ENCODE assay signal across 30 mouse cellular contexts in the genomic region with DNA sequence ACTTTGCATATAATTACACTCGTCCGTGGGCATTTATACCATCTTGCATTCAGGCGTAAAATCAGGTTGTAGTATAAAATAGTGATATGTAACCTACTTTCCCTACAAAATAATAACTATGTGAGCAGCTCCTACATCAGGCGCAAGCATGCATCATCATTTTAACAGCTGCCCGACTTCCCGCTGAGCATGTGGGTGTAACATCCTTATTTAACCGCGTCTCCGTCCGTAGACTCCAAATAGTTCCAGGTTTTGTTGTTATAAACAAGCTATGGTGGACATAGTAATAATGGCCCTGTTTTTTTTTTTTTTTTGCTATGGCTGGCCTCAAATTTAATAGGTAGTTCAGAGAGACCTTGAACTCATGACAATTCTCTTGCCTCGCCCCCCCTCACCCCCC. TPM values are rescaled to one million over a fixed set of nuclear protein-coding genes. Genes with fewer than 3 reads are reported as not detected.
DNase-seq lines count a peak whose midpoint lies in the region; TF ChIP-seq lines count a peak whose summit lies in the region.
"Had no signal": no experiment of that assay in that cellular context is flagged by ENCODE, and none has a peak within 500 bp of the region (broad histone marks: within the 10 kb centered on the region; RNA-seq: fewer than 3 reads in every experiment).

No protein-coding gene starts in this region.

- peak overlapping the region; percentile 63 for H3K9ac ChIP-seq in MEL (ENCODE audit: control insufficient read depth, low read depth, low read length, poor library complexity, severe bottlenecking)
- H3K9ac ChIP-seq: embryonic facial prominence, embryonic 13.5 days; forebrain, embryonic 12.5 days; forebrain, embryonic 15.5 days; hindbrain, embryonic 13.5 days had no signal

- H3ac ChIP-seq in myocyte (ENCODE audit: control insufficient read depth, insufficient read length): no peak overlapping the region

- no peak overlapping the region for H3K27ac ChIP-seq in layer of hippocampus, adult 2 months
- H3K27ac ChIP-seq in MEL (ENCODE audit: control insufficient read depth, low read depth, low read length): peak overlapping the region; percentile 61
- H3K27ac ChIP-seq: embryonic facial prominence, embryonic 13.5 days; forebrain, embryonic 12.5 days; forebrain, embryonic 15.5 days; gastrocnemius, adult 2 months; hindbrain, embryonic 13.5 days had no signal

- no peak for TF ChIP-seq RAD21 in MEL (IDR thresholded peaks at IDR 0.05; ENCODE audit: low read depth, low read length)

- no peaks in the 10 kb centered on the region for H3K9me3 ChIP-seq in MEL (replicated peaks; ENCODE audit: insufficient read depth, low read length)
- H3K9me3 ChIP-seq: embryonic facial prominence, embryonic 10.5 days; embryonic facial prominence, embryonic 13.5 days; forebrain, embryonic 12.5 days; forebrain, embryonic 15.5 days; hindbrain, embryonic 13.5 days had no signal

- TF ChIP-seq EP300 in MEL (IDR thresholded peaks at IDR 0.05; ENCODE audit: low read depth in 1 of 2, low read length in 2 of 2): 0 out of 4 replicates have a peak, but pooled peaks of 1 of the 2 experiments have one; percentile 21

- no peak for TF ChIP-seq CTCF in layer of hippocampus, adult 2 months (conservative IDR thresholded peaks at IDR 0.05)
- TF ChIP-seq CTCF in MEL (IDR thresholded peaks at IDR 0.05 in 2 of 3, conservative IDR thresholded peaks at IDR 0.05 in 1 of 3; ENCODE audit: control insufficient read depth in 1 of 3, insufficient read depth in 1 of 3, low read depth in 2 of 3, low read length in 3 of 3, poor library complexity in 1 of 3, severe bottlenecking in 1 of 3): no peak

- H3K36me3 ChIP-seq in MEL (ENCODE audit: control insufficient read depth in 1 of 2, insufficient read depth in 2 of 2, low read length in 2 of 2): peaks cover 0 to 6% of the 10 kb centered on the region in 2 experiments; a peak in 2 of 4 replicates
- H3K36me3 ChIP-seq in myocyte (ENCODE audit: control insufficient read depth, insufficient read depth): no peaks in the 10 kb centered on the region
- H3K36me3 ChIP-seq: embryonic facial prominence, embryonic 10.5 days; embryonic facial prominence, embryonic 13.5 days; forebrain, embryonic 12.5 days; forebrain, embryonic 15.5 days; hindbrain, embryonic 13.5 days had no signal

- H3K79me2 ChIP-seq in MEL (ENCODE audit: control insufficient read depth, insufficient read depth, low read length, poor library complexity): peaks cover 2% of the 10 kb centered on the region; the same call in 1 of the 2 replicates
- no peaks in the 10 kb centered on the region for H3K79me2 ChIP-seq in myocyte (ENCODE audit: control insufficient read depth, insufficient read depth)

- peaks cover 3 to 15% of the 10 kb centered on the region in 2 experiments for H3K4me1 ChIP-seq in MEL (ENCODE audit: control insufficient read depth in 1 of 2, insufficient read depth in 2 of 2, low read length in 2 of 2)

- H3K27me3 ChIP-seq in MEL (ENCODE audit: control insufficient read depth in 1 of 2, insufficient read depth in 2 of 2, low read length in 2 of 2): no peaks in the 10 kb centered on the region
- H3K27me3 ChIP-seq in myocyte (ENCODE audit: control insufficient read depth, insufficient read depth, insufficient read length): no peaks in the 10 kb centered on the region
- H3K27me3 ChIP-seq: embryonic facial prominence, embryonic 13.5 days; forebrain, embryonic 12.5 days; forebrain, embryonic 15.5 days; hindbrain, embryonic 13.5 days; Patski had no signal

- H3K4me3 ChIP-seq in layer of hippocampus, adult 2 months: peak overlapping the region; percentile 8; the same call in 1 of the 2 replicates
- H3K4me3 ChIP-seq in MEL (ENCODE audit: control insufficient read depth in 1 of 2, insufficient read depth in 1 of 2, low read depth in 2 of 2, low read length in 2 of 2) (peak overlapping the region; percentile 47 to 75), myocyte (no peak overlapping the region)
- H3K4me3 ChIP-seq: embryonic facial prominence, embryonic 10.5 days; embryonic facial prominence, embryonic 13.5 days; erythroblast, embryonic 14.5 days; forebrain, embryonic 12.5 days; forebrain, embryonic 15.5 days; gastrocnemius, adult 2 months; hindbrain, embryonic 13.5 days had no signal

- DNase-seq in layer of hippocampus, adult 2 months (ENCODE audit: low spot score in 2 of 2): peak in 1 of 2 experiments; percentile 17
- DNase-seq in layer of hippocampus, adult 11-12 months (ENCODE audit: low spot score): no peak
- peak; percentile 59 to 66 for DNase-seq in right cerebral cortex, adult 2 months (ENCODE audit: low spot score in 2 of 2)
- DNase-seq in right cerebral cortex, postnatal 4 days: no peak
- DNase-seq in MEL (ENCODE audit: low read depth, low spot score): peak; percentile 82
- DNase-seq in kidney, adult 18-20 months: no peak
- DNase-seq in spleen, adult 18-20 months: no peak
- DNase-seq: adrenal gland, postnatal 14 days; B cell, adult 2 months; cerebellum, adult 11-12 months; cerebellum, adult 8-10 months; cerebellum, postnatal 10 days; cerebellum, postnatal 36 days; embryo, embryonic 11 days; gastrocnemius, adult 2 months; gastrocnemius, postnatal 14 days; heart, adult 11 months had no signal

- peak overlapping the region; percentile 93 for H3K4me2 ChIP-seq in myocyte (ENCODE audit: low read depth)
- H3K4me2 ChIP-seq: embryonic facial prominence, embryonic 13.5 days; forebrain, embryonic 12.5 days; forebrain, embryonic 15.5 days; heart, embryonic 11.5 days; hindbrain, embryonic 13.5 days had no signal

- TF ChIP-seq POLR2A in MEL (IDR thresholded peaks at IDR 0.05; ENCODE audit: control insufficient read depth in 1 of 2, insufficient read depth in 1 of 2, low read depth in 1 of 2, low read length in 2 of 2, poor library complexity in 1 of 2) (no peak), myocyte (IDR thresholded peaks at IDR 0.05; ENCODE audit: insufficient read length, low read depth) (no peak)

TF ChIP-seq in MEL, 35 proteins besides CTCF, POLR2A, EP300 and RAD21 (continues in another document):
- TF ChIP-seq RCOR1 (IDR thresholded peaks at IDR 0.05; ENCODE audit: low read depth, low read length): no peak
- TF ChIP-seq NRF1 (IDR thresholded peaks at IDR 0.05; ENCODE audit: insufficient read depth, low read depth, low read length, poor library complexity, severe bottlenecking): no peak
- peak; percentile 31; the same call in 1 of the 2 replicates for TF ChIP-seq MAZ (IDR thresholded peaks at IDR 0.05; ENCODE audit: low read depth, low read length)
- 0 out of 2 replicates have a peak, but pooled peaks have one; percentile 23 for TF ChIP-seq ELF1 (IDR thresholded peaks at IDR 0.05; ENCODE audit: low read depth, low read length)
- TF ChIP-seq MAX (IDR thresholded peaks at IDR 0.05; ENCODE audit: low read length): peak; percentile 70
- TF ChIP-seq JUND (IDR thresholded peaks at IDR 0.05; ENCODE audit: low read depth, low read length): 0 out of 2 replicates have a peak, but pooled peaks have one; percentile 2
- TF ChIP-seq ZNF384 (IDR thresholded peaks at IDR 0.05; ENCODE audit: low read depth, low read length): peak; percentile 77
- TF ChIP-seq CHD1 (IDR thresholded peaks at IDR 0.05; ENCODE audit: low read depth, low read length): peak; percentile 15; the same call in 1 of the 2 replicates
- peak; percentile 29; the same call in 1 of the 2 replicates for TF ChIP-seq TBP (IDR thresholded peaks at IDR 0.05; ENCODE audit: low read depth, low read length)
- peak; percentile 82 for TF ChIP-seq ETS1 (IDR thresholded peaks at IDR 0.05; ENCODE audit: low read depth, low read length)
- TF ChIP-seq GABPA (IDR thresholded peaks at IDR 0.05; ENCODE audit: low read depth, low read length): no peak
- TF ChIP-seq SIN3A (IDR thresholded peaks at IDR 0.05; ENCODE audit: low read length): peak; percentile 86
- TF ChIP-seq GATA1 (IDR thresholded peaks at IDR 0.05; ENCODE audit: low read depth, low read length): no peak
- peak; percentile 75 for TF ChIP-seq MYC (IDR thresholded peaks at IDR 0.05; ENCODE audit: low read depth, low read length)
- TF ChIP-seq USF1 (IDR thresholded peaks at IDR 0.05; ENCODE audit: low read depth, low read length): no peak
- peak; percentile 70 for TF ChIP-seq MXI1 (IDR thresholded peaks at IDR 0.05; ENCODE audit: low read depth, low read length)

TF ChIP-seq in myocyte, 11 proteins besides CTCF, POLR2A, EP300 and RAD21:
- no peak for TF ChIP-seq USF1 (IDR thresholded peaks at IDR 0.05; ENCODE audit: low read depth)
- TF ChIP-seq MYOD1 (IDR thresholded peaks at IDR 0.05; ENCODE audit: control insufficient read depth in 1 of 3, insufficient read length in 2 of 3, low read depth in 2 of 3): peak in 2 of 3 experiments; percentile 71 to 88
- no peak for TF ChIP-seq TCF3 (IDR thresholded peaks at IDR 0.05; ENCODE audit: insufficient read length, low read depth)
- no peak for TF ChIP-seq E2F4 (IDR thresholded peaks at IDR 0.05; ENCODE audit: insufficient read depth)
- TF ChIP-seq MYOG (IDR thresholded peaks at IDR 0.05; ENCODE audit: control insufficient read depth in 1 of 3, insufficient read depth in 1 of 3, insufficient read length in 2 of 3, low read depth in 2 of 3): peak in 1 of 3 experiments; percentile 22
- TF ChIP-seq TCF12 (IDR thresholded peaks at IDR 0.05; ENCODE audit: insufficient read depth, poor library complexity, severe bottlenecking): peak; percentile 44
TF ChIP-seq in myocyte: peak in this region for 3.

RNA-seq across cellular contexts. Expression of gene Spocd1, which starts 53.6 kb away (rescaled TPM):
- 1 to 10 TPM in 1 of 2 experiments, under 1 TPM in 1; 0.42 to 1.0 TPM for total RNA-seq in layer of hippocampus, adult 2 months (2021)
- not detected in 2 replicates for total RNA-seq in MEL (2012; rRNA removed)
- polyA plus RNA-seq in MEL (2012; ENCODE audit: insufficient read depth in 1 of 2, insufficient read length in 2 of 2, low read depth in 1 of 2, low replicate concordance in 2 of 2, missing spikeins in 1 of 2): under 1 TPM in 1 of 2 experiments, not detected in 1; 0.03 TPM
- polyA plus RNA-seq in myocyte (2012; fragmentation: generic; extraction: Trizol): not detected
- total RNA-seq: gastrocnemius, adult 2 months; gastrocnemius, postnatal 14 days; gastrocnemius, postnatal 4 days; hematopoietic stem cell, adult 5-6 weeks had no signal
- polyA plus RNA-seq: CD4-positive, CD25-positive, alpha-beta regulatory T cell, adult 4 months; embryonic facial prominence, embryonic 10.5 days; erythroblast, embryonic 14.5 days; forebrain, embryonic 12.5 days; forebrain, embryonic 15.5 days; hindbrain, embryonic 13.5 days; hindbrain, embryonic 16.5 days had no signal

Comparison
In these comparisons a context has a peak if more than half of its experiments do, and no peak if none do; other contexts are left out.
1. DNase-seq: peak in right cerebral cortex, adult 2 months (2 of 2) and MEL (single experiment); none in layer of hippocampus, adult 11-12 months (single experiment), right cerebral cortex, postnatal 4 days (single experiment), kidney, adult 18-20 months (single experiment) and spleen, adult 18-20 months (0 of 2).